Mouse (Mus musculus) ES-Bruce4 (cell line): ENCODE data around the gene Capn11. TPM values are rescaled to one million over a fixed set of nuclear protein-coding genes. Genes with fewer than 3 reads are reported as not detected.
A peak's percentile ranks its signal among the peaks of the same experiment; 100 is the strongest.

Experiments used
- H3K27ac ChIP-seq: 2 replicates; pipeline ENCODE4 v1.5.1; 2012; ENCODE audit warnings: low read length, inconsistent platforms; ENCODE audit not compliant: insufficient read depth
- H3K27me3 ChIP-seq: 2 replicates; pipeline ENCODE4 v1.6.1; 2012; ENCODE audit warnings: mild to moderate bottlenecking, low read length, inconsistent platforms; ENCODE audit not compliant: control insufficient read depth, poor library complexity, insufficient read depth, severe bottlenecking
- H3K36me3 ChIP-seq: 2 replicates; pipeline ENCODE4 v1.6.1; 2012; ENCODE audit warnings: inconsistent platforms, mild to moderate bottlenecking, low read length, moderate library complexity; ENCODE audit not compliant: control insufficient read depth, poor library complexity, insufficient read depth, severe bottlenecking
- H3K4me1 ChIP-seq: one replicate; pipeline ENCODE4 v1.8.1; 2011; ENCODE audit warnings: low read length; ENCODE audit not compliant: control insufficient read depth, insufficient read depth
- H3K4me3 ChIP-seq: 2 replicates; pipeline ENCODE4 v1.5.1; 2011; ENCODE audit warnings: low read depth, mild to moderate bottlenecking, low read length
- H3K9ac ChIP-seq: 2 replicates; pipeline ENCODE4 v1.6.1; 2012; ENCODE audit warnings: low read depth, mild to moderate bottlenecking, inconsistent platforms; ENCODE audit not compliant: poor library complexity, severe bottlenecking
- H3K9me3 ChIP-seq: replicated peaks from 2 replicates; pipeline ENCODE4 v1.6.1; 2012; ENCODE audit warnings: mild to moderate bottlenecking, low read length, inconsistent platforms; ENCODE audit not compliant: control insufficient read depth, poor library complexity, insufficient read depth, severe bottlenecking
- CTCF ChIP-seq: IDR thresholded peaks from one replicate; pipeline ENCODE4 v1.8.1; 2011; ENCODE audit warnings: low read depth, low read length
- EP300 ChIP-seq: IDR thresholded peaks from 2 replicates; pipeline ENCODE4 v1.6.1; 2011; ENCODE audit warnings: low read depth, low read length; ENCODE audit not compliant: insufficient read depth
- POLR2A ChIP-seq: IDR thresholded peaks from one replicate; pipeline ENCODE4 v1.8.1; 2011; ENCODE audit warnings: low read length; ENCODE audit not compliant: insufficient read depth
- polyA plus RNA-seq: library from polyadenylated mRNA; stranded (reverse); fragments of >200 nt; gene quantifications from 2 replicates; pipeline ENCODE4 v1.2.4, GENCODE M21; 2011; ENCODE audit warnings: low read depth; ENCODE audit not compliant: missing spikeins, insufficient read depth, insufficient read length

The Capn11 gene
- polyA plus RNA-seq, 1 experiment = 1.4 TPM

DNA sequence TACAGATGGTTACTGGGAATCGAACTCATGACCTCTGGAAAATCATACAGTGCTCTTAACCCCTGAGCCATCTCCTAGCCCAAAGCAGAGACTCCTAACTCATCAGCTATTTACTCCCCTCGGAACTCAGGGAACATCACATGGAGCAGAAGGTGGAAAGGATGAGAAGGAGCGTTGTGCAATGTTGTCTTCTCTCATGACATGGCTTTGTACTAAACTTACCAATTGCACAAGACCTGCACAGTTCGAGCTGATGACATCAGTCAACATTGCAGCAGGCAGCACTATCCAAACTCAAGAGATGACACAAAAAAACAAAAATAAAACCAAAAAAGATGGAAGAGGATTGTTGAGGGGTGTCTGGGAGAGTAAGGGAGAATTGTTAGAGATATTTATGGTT is 50.7 kb downstream of the Capn11 start:
- TF ChIP-seq POLR2A (no peak), EP300 (no peak), CTCF (no peak)
- Histone ChIP-seq H3K36me3 (no peaks in the 10 kb centered on the region), H3K9me3 (no peaks in the 10 kb centered on the region), H3K27ac (peak overlapping the region; percentile 82), H3K9ac (no peak overlapping the region), H3K4me3 (no peak overlapping the region), H3K27me3 (no peaks in the 10 kb centered on the region), H3K4me1 (peaks cover 8% of the 10 kb centered on the region)

DNA sequence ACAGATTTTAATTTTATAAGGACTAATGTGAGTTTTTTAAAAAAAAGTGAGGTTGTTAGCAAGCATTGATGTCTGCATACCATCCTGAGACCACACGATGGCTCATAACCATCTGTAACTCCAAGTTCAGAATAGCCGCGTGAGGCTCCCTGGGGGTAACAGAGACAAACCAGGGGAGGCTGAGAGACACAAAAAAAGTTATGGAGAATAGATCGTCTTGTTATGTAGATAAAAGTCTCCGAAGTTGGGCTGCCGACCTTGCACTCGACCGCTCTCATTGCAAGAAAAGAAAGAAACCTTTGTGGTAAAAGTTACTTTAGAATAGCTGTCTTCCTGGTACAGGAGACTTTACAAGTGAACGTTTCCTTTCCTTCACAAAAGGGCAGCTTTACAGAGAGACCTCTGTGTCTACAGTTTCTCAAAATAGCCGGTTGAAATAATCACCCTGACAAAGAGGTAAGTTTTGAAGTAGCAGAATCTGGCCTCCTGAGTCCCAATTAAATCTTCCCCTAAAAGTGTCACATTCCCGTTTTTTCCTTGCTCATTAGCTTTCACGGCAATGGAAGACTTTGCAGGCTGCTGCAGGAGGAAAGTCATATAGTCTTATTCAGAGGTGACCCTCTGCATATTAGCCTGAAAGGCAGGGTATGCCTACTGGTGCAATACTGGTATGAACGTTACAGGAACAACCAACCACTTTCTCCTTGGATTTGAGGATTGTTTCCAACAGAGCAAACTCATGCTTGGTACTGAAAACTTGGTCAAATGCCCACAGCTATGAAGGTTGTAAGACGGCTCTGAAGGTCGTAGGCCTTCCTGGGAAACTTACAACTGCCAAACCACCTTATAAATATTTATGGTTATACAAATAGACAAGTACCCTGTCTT is 51.9 kb downstream of the Capn11 start:
- Histone ChIP-seq H3K27ac (peak overlapping the region; percentile 100), H3K36me3 (no peaks in the 10 kb centered on the region), H3K4me3 (no peak overlapping the region), H3K4me1 (peaks cover 8% of the 10 kb centered on the region), H3K9me3 (no peaks in the 10 kb centered on the region), H3K27me3 (no peaks in the 10 kb centered on the region), H3K9ac (no peak overlapping the region)
- TF ChIP-seq EP300 (peak; percentile 95), POLR2A (no peak), CTCF (no peak)

DNA sequence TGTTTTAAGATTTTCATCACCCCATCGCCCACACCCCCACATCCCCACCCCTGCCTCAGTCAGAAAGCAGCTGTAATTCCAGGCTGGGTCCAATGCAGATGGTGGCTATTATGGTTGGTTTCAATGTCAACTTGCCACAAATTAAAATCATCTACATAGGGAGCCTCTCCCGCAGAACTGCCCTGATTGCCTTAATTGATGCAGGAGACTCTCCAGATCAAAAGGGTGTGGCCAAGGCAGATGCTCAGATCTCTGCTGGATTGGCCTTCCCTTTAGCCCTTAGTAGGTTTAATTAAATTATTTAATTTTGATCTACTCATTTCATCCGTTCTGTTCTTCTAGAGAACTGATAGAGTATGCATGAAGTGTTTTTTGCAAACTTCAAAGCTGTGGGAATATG is 56.1 kb downstream of the Capn11 start:
- H3K27me3 ChIP-seq = no peaks in the 10 kb centered on the region
- H3K27ac ChIP-seq = no peak overlapping the region
- H3K4me3 ChIP-seq = no peak overlapping the region
- H3K9me3 ChIP-seq = no peaks in the 10 kb centered on the region
- H3K4me1 ChIP-seq = peaks cover 2% of the 10 kb centered on the region
- TF ChIP-seq EP300 (no peak), CTCF (no peak), POLR2A (no peak)
- no peaks in the 10 kb centered on the region for H3K36me3 ChIP-seq
- H3K9ac ChIP-seq = peak overlapping the region; percentile 7; the same call in 1 of the 2 replicates

DNA sequence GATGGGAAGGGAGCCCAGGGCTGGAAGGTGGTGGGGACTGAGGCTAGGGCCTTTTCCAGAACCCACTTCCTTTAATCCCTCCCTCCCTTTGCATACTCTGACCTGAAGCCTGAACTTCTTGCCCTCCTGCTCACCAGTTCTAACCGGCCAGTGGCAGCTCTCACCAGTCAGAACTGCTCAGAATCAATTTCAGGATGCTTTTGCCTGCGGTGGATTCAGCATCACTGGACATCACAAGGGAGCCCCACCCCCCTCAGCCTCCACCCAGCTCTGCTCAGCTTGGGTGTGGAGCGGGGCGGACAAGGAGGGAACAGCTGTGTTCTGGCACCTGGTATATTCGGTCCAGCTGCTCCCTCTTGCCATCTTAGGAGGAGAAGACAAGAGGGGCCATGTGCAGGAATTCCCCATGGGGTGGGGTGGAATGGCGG is 57.2 kb downstream of the Capn11 start, which contains the start of gene Mymx:
Mymx (minus strand) TSS at position 226 of the 428 bp plus-strand sequence.
- peaks cover 2% of the 10 kb centered on the region for H3K4me1 ChIP-seq

DNA sequence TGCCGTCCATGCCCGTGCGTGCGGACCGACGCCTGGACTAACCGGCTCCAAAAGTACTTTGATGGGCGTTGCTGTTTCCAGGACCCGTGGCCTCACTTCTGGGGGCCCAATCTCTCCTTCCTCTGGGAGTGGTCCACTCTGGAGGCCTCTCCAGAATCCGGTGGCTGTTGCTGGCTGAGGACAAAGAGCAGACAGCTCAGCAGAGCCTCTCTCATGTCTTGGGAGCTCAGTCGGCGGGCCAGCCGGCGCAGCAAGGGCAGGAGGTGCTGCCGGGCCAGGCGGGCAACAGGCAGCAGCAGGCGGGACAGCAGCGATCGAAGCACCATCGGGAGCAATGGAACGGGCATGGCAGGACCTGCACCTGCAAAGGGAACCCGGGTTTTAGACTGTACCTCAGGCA is 57.8 kb downstream of the Capn11 start:
- H3K4me1 ChIP-seq = peaks cover 2% of the 10 kb centered on the region
- H3K9me3 ChIP-seq = no peaks in the 10 kb centered on the region
- H3K36me3 ChIP-seq = no peaks in the 10 kb centered on the region
- H3K4me3 ChIP-seq = peak overlapping the region; percentile 63
- TF ChIP-seq EP300 (no peak), CTCF (no peak), POLR2A (no peak)
- peak overlapping the region; percentile 87 for H3K27ac ChIP-seq
- no peaks in the 10 kb centered on the region for H3K27me3 ChIP-seq
- peak overlapping the region; percentile 76 for H3K9ac ChIP-seq

More for the DNA sequence above, 57.2 kb downstream of the Capn11 start, which contains the start of gene Mymx:
- Histone ChIP-seq H3K27ac (peak within 1 kb of the TSS; percentile 96), H3K4me3 (peak within 1 kb of the TSS; percentile 63), H3K27me3 (no peaks in the 10 kb centered on the region), H3K9ac (peak within 1 kb of the TSS; percentile 76), H3K9me3 (no peaks in the 10 kb centered on the region), H3K36me3 (no peaks in the 10 kb centered on the region)
- TF ChIP-seq CTCF (no peak), POLR2A (no peak), EP300 (peak; percentile 100)

DNA sequence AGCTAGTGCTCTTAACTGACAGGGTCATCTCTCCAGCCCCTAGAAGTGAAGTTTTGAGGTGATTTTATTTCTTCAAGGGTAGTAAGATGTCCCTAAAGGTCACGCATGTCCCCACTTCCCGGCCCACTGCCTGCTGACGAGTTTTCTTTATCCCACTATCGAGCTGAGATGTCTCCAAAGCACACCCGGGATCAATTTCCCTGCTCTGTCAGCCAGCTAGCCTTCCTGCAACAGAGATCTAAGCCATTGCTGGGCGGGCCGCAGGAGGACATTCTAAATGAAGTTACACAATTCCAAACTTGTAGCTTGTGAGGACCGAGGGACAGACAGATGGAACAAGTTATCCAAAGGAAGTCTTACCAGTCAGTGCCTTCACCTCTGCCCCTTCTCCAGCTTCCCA is 58.9 kb downstream of the Capn11 start:
- Histone ChIP-seq H3K4me1 (peaks cover 2% of the 10 kb centered on the region), H3K36me3 (no peaks in the 10 kb centered on the region), H3K9ac (peak overlapping the region; percentile 76), H3K27me3 (no peaks in the 10 kb centered on the region), H3K9me3 (no peaks in the 10 kb centered on the region), H3K4me3 (peak overlapping the region; percentile 63), H3K27ac (peak overlapping the region; percentile 87)
- TF ChIP-seq EP300 = no peak
- no peak for TF ChIP-seq CTCF
- TF ChIP-seq POLR2A = no peak
